Mouse (Mus musculus): ENCODE measurements around the gene Gm21149. TPM values are rescaled to one million over a fixed set of nuclear protein-coding genes. Genes with fewer than 3 reads are reported as not detected.

Gm21149 gene
- total RNA-seq (2023), result not detected

DNA sequence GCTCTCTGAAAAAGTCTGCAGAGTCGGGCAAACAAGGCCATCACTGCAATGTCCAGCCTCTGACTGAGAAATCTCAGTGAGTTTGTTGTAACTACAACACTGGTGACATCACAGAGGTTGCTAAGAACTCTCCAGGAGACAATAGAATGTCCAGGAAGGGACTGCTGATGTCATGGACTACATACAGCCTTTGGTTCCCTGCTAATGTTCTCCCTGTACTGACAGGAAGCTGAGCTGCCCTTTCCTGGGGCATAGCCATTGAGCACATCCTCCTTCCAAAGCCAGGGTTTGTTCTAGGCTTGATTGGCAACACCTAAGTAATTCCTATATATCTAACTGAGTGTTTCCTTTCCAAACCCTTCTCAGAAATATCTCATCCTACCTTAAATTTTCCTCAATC is at the start of gene Gm21149:
TSS of gene Gm21149 (minus strand) at position 101 of the 400 bp plus-strand sequence.

Other genes with a start within 250 kb of the Gm21149 start
- gene Gm21190, start 52.7 kb upstream of the Gm21149 start, total RNA-seq (2023), result not detected
- not detected for gene Gm21083, start 100.8 kb upstream of the Gm21149 start, total RNA-seq (2023)
- gene Speer4d, start 142.5 kb upstream of the Gm21149 start, total RNA-seq (2023), result not detected
- not detected for gene 4930572O03Rik, start 180.5 kb upstream of the Gm21149 start, total RNA-seq (2023)
- not detected for gene Speer4c, start 237.7 kb upstream of the Gm21149 start, total RNA-seq (2023)